Mouse (Mus musculus) embryonic facial prominence, embryonic 10.5 days (tissue): ENCODE measurements at regions not wholly inside any gene's neighbourhood (a gene's known extent, or its start where the extent isn't known, plus 50 kb on each side); places are given as distances from the start of the nearest gene placed in this dataset.

Source experiments
- DNase-seq: peaks from one replicate; pipeline ENCODE4 v3.0.0-alpha.2; 2017; ENCODE audit warnings: low spot score
- H3K27ac ChIP-seq: fragments of 300-500 bp; sonication (generic); replicated peaks from 2 replicates; pipeline ENCODE4 v1.5.1; 2016; ENCODE audit warnings: mild to moderate bottlenecking
- H3K27me3 ChIP-seq: fragments of 300-500 bp; sonication (generic); replicated peaks from 2 replicates; pipeline ENCODE4 v1.6.1; 2016; ENCODE audit warnings: low read depth, mild to moderate bottlenecking; ENCODE audit not compliant: poor library complexity, severe bottlenecking
- H3K36me3 ChIP-seq: fragments of 300-500 bp; sonication (generic); replicated peaks from 2 replicates; pipeline ENCODE4 v1.6.1; 2016; ENCODE audit warnings: mild to moderate bottlenecking, moderate library complexity
- H3K4me1 ChIP-seq: fragments of 300-500 bp; sonication (generic); 2 replicates; pipeline ENCODE4 v1.6.1; 2016
- H3K4me3 ChIP-seq: fragments of 300-500 bp; sonication (generic); 2 replicates; pipeline ENCODE4 v1.5.1; 2016; ENCODE audit warnings: mild to moderate bottlenecking, moderate library complexity
- H3K9me3 ChIP-seq: fragments of 300-500 bp; sonication (generic); 2 replicates; pipeline ENCODE4 v1.6.1; 2016; ENCODE audit warnings: mild to moderate bottlenecking
- WGBS: fragments of 180-500 bp; shearing (Covaris S2); methylation state at CpG from one replicate; pipeline ENCODE4 v1.1.7; 2016; 5-methylcytosine and 5-hydroxymethylcytosine counted together

DNA sequence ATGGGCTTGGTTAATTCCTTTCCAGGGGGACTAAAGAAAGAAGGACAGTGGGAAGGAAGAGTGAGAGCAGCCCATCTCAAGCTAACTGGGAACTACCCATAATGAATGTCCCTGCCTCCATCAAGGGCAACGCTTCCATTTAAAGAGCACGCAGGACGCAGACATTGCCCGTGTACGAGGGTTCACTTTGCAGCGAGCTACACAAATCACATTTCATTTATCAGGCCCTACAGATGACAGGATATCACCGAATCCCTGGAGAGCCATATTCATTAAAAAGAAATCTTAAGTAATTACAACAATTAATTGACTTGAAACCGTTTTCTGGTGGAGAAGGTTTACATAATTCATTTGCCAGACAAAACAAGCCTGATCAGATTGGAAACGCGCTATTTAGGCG lies 139.7 kb upstream of the Eef1e1 start:
- no peak overlapping the region for H3K4me3 ChIP-seq
- no peaks in the 10 kb centered on the region for H3K27me3 ChIP-seq
- no peak for DNase-seq
- H3K27ac ChIP-seq = no peak overlapping the region
- H3K9me3 ChIP-seq = no peaks in the 10 kb centered on the region
- WGBS = 89% methylated on average over 11 of the region's 11 CpGs
- 0 out of 2 replicates have a peak, but pooled peaks cover under 1% of the 10 kb centered on the region for H3K4me1 ChIP-seq
- H3K36me3 ChIP-seq = no peaks in the 10 kb centered on the region

DNA sequence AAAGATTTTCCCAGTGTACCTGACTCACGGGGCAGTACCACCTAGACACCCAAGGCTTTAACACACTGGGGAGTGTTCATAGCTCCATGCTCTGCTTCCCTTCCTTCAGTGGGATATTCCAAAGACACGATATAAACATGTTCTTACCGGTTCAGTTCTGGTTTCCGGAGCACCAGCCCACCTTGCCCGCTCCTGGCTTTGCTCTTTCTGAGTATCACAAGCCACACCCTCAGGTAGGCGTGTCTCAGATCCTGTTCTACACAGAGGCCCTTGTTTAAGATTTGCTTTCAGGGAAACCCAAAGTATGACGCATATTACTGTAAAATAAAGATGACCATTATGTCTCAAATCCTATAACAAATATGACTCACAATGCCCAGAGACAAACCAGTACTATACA lies 134.6 kb upstream of the Eef1e1 start:
- no peak for DNase-seq

DNA sequence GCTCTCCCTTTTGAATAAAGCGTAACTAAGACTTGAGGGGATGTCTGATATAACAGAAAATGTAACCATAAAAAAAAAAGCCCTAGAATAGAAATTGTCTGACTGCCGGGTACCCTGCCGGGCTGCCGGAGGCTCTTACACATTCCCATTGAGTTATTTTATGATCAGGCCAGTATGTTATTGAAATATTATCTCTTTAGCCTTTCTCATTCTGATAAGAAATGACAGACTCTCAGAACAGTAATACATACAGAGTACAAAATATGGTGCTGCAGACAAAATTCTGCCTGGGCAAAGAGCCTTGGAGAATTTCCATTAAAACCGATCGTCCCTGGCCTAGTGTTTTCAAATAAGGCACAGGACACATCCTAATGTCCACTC lies 121.8 kb upstream of the Eef1e1 start:
- no peak overlapping the region for H3K27ac ChIP-seq
- H3K27me3 ChIP-seq = no peaks in the 10 kb centered on the region
- no peak overlapping the region for H3K4me3 ChIP-seq
- no peak for DNase-seq
- H3K4me1 ChIP-seq = peaks cover 14% of the 10 kb centered on the region
- 87% methylated on average over 6 of the region's 6 CpGs for WGBS
- H3K9me3 ChIP-seq = no peaks in the 10 kb centered on the region
- no peaks in the 10 kb centered on the region for H3K36me3 ChIP-seq

More for the DNA sequence above, 134.6 kb upstream of the Eef1e1 start:
- H3K27ac ChIP-seq = no peak overlapping the region
- peaks cover 4% of the 10 kb centered on the region; the same call in 1 of the 2 replicates for H3K4me1 ChIP-seq
- no peaks in the 10 kb centered on the region for H3K27me3 ChIP-seq
- H3K9me3 ChIP-seq = no peaks in the 10 kb centered on the region
- 35% methylated on average over 7 of the region's 7 CpGs for WGBS
- H3K36me3 ChIP-seq = no peaks in the 10 kb centered on the region
- H3K4me3 ChIP-seq = 0 out of 2 replicates have a peak overlapping the region, but pooled peaks have one; percentile 16

DNA sequence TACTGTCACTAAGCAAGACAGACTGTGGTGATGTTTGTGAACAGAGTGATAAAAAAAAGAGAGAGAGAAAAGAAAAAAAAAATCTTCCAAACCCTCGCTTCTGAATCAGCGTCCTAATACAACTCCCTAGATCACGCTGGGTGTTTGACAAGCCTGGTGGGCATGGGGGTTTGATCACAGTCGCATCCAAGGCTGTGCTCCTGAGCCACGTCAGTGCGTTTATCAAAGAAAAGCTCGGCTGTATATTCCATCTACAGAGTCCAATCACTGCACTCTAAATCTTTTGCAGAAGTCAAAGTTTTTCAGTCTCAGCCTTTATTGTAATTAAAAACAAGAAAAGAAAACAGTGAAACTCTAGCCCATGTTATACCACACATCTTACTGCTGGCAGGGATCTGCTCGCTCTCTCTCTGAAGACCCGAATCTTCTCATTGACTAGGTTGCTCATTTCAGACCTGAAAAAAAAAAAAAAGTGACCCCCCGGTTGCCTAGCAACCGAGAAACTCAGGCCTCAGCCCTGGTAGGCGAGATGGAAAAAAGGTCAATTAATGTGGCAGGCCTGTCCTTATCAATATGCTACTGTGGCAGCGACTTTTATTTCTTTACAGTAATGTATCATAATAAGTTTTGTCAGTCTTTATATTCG lies 121.2 kb upstream of the Eef1e1 start:
- 59% methylated on average over 14 of the region's 14 CpGs for WGBS

DNA sequence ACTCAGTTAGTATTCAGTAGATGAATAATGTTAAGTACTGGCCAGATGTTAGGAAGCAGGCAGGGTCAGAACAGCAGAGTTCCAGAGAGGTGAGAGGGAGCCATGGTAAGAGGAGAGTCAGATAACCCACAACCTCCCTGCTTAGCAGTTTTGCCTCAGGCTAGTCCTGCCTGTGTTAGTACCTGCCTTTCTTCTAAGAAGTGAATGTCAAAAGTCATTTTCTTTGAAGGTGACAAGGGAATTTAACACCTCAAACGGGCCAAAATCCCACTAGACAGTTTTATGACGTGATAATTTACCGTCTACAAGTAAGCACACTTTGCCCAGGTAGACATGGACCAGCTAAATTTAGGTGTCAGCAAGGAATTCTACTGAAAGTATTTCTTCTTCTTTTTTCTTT lies 117.7 kb upstream of the Eef1e1 start:
- H3K27ac ChIP-seq = no peak overlapping the region
- no peaks in the 10 kb centered on the region for H3K36me3 ChIP-seq
- H3K4me1 ChIP-seq = peaks cover 19% of the 10 kb centered on the region
- H3K27me3 ChIP-seq = no peaks in the 10 kb centered on the region
- DNase-seq = no peak
- no peak overlapping the region for H3K4me3 ChIP-seq
- WGBS = 77% methylated on average over 3 of the region's 3 CpGs
- no peaks in the 10 kb centered on the region for H3K9me3 ChIP-seq

More for the DNA sequence above, 121.2 kb upstream of the Eef1e1 start:
- Histone ChIP-seq H3K4me1 (peaks cover 14% of the 10 kb centered on the region), H3K27me3 (no peaks in the 10 kb centered on the region), H3K9me3 (no peaks in the 10 kb centered on the region), H3K4me3 (no peak overlapping the region), H3K36me3 (no peaks in the 10 kb centered on the region), H3K27ac (no peak overlapping the region)
- no peak for DNase-seq

DNA sequence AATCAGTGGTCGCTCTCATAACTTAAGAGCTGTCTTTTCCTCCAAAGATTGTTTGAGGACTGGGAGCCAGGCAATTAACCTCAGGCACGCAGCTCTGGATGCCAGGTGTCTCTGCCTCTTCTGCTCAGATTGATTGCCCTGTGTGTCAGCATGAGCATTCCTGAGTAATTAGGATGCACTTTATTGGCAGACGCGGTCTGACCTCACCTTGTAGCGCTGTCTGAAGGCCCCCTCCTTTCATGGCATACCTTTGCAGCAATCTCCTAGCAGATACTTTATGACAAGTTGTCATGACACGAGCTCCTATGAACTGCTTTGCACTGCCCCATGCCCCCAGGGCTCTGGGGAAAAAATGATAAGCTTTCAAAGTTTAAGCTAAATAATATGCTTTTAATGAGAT lies 114.1 kb upstream of the Eef1e1 start:
- Histone ChIP-seq H3K4me3 (no peak overlapping the region), H3K4me1 (peaks cover 4% of the 10 kb centered on the region), H3K36me3 (no peaks in the 10 kb centered on the region), H3K9me3 (no peaks in the 10 kb centered on the region), H3K27me3 (no peaks in the 10 kb centered on the region), H3K27ac (no peak overlapping the region)
- 59% methylated on average over 6 of the region's 6 CpGs for WGBS
- peak; percentile 27 for DNase-seq

DNA sequence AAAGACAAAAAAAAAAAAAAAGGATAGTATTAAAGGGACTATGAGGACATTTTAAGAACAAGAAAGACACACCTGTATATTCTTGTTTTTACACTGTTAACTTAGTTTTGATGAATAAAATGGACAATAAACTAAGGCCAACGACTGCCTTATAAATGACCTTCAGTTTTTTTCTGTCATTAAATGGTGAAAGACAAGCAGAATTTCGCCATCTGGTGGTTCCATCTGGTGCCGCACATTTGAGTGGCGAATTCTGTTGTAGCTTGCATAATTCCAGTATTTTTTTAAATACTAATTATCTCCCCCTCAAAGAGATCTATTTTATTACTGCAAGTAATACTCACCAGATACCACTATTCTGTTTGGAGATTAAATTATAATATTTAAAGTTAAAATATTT lies 107.3 kb upstream of the Eef1e1 start:
- H3K27me3 ChIP-seq = no peaks in the 10 kb centered on the region
- H3K4me3 ChIP-seq = no peak overlapping the region
- H3K4me1 ChIP-seq = no peaks in the 10 kb centered on the region
- DNase-seq = peak; percentile 17
- no peaks in the 10 kb centered on the region for H3K9me3 ChIP-seq
- no peaks in the 10 kb centered on the region for H3K36me3 ChIP-seq
- WGBS = 43% methylated on average over 4 of the region's 4 CpGs
- H3K27ac ChIP-seq = no peak overlapping the region

DNA sequence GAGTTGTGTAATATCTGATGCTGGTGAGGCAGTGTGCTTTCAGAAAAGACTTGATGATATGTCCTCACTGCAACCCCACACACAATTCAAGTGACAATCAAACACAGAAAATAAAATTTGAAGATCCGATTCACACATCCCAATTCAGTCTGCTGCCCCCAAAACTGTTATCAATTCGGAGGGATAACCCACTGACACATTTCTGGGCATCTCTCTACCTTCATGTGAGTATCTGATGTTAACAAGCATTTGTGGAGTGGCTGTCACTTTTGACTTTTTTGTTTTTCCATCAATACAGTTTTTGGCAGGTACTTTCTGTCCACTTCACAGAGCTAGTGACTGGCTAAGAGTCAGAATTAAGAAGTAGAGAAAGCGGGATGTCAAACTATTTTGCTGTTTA lies 101.4 kb upstream of the Eef1e1 start:
- no peaks in the 10 kb centered on the region for H3K9me3 ChIP-seq
- H3K4me1 ChIP-seq = no peaks in the 10 kb centered on the region
- H3K36me3 ChIP-seq = no peaks in the 10 kb centered on the region
- WGBS = 86% methylated on average over 3 of the region's 3 CpGs
- no peak for DNase-seq
- H3K27me3 ChIP-seq = no peaks in the 10 kb centered on the region
- no peak overlapping the region for H3K4me3 ChIP-seq
- no peak overlapping the region for H3K27ac ChIP-seq

DNA sequence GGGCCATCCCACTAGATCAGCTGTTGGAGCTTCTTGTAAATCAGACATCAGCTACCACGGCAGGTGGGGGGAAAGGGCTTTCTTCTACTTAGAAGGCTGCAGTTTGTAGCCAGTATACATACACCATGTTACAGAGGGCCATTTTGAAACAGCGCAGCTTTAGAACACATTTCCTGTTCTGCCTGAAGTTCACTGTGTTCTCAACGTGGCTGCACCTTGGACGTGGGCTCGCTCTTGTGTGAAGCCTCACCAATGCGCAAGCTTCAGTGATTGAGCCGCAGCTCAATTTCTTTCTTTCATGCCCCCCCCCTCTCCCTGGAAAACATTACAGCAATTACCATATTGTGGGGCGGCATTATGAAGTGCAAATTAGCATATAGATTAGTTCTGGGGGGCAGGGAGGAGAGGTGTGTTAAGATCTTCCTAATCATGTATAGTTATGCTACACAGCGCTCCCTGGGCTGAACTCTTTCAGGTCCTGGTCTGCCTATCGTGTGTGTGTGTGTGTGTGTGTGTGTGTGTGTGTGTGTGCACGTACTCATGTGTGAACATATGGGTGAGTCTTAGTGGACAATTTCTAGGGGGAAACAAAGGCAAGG lies 97.9 kb upstream of the Eef1e1 start:
- Histone ChIP-seq H3K36me3 (no peaks in the 10 kb centered on the region), H3K4me1 (no peaks in the 10 kb centered on the region), H3K4me3 (no peak overlapping the region), H3K27ac (no peak overlapping the region), H3K9me3 (no peaks in the 10 kb centered on the region), H3K27me3 (no peaks in the 10 kb centered on the region)
- WGBS = 87% methylated on average over 11 of the region's 11 CpGs
- no peak for DNase-seq

- WGBS = 81% methylated on average over 4 of the region's 4 CpGs
- Histone ChIP-seq H3K27me3 (no peaks in the 10 kb centered on the region), H3K9me3 (no peaks in the 10 kb centered on the region), H3K4me3 (no peak overlapping the region), H3K4me1 (no peaks in the 10 kb centered on the region), H3K36me3 (no peaks in the 10 kb centered on the region), H3K27ac (no peak overlapping the region)
- no peak for DNase-seq
These were observed 94.9 kb upstream of the Eef1e1 start for GRCm38 (mm10) chr13:38753722-38754121.

- Histone ChIP-seq H3K4me1 (no peaks in the 10 kb centered on the region), H3K4me3 (no peak overlapping the region), H3K27ac (no peak overlapping the region), H3K36me3 (no peaks in the 10 kb centered on the region), H3K27me3 (no peaks in the 10 kb centered on the region), H3K9me3 (no peaks in the 10 kb centered on the region)
- 86% methylated on average over 1 of the region's 1 CpGs for WGBS
- DNase-seq = no peak
These were observed 93.0 kb upstream of the Eef1e1 start for GRCm38 (mm10) chr13:38751876-38752275.

GRCm38 (mm10) chr13:38740066-38740465 lies 81.2 kb upstream of the Eef1e1 start:
- DNase-seq = no peak
- no peaks in the 10 kb centered on the region for H3K4me1 ChIP-seq
- H3K27ac ChIP-seq = no peak overlapping the region
- H3K9me3 ChIP-seq = no peaks in the 10 kb centered on the region
- H3K36me3 ChIP-seq = no peaks in the 10 kb centered on the region
- WGBS = 94% methylated on average over 8 of the region's 8 CpGs
- no peak overlapping the region for H3K4me3 ChIP-seq
- no peaks in the 10 kb centered on the region for H3K27me3 ChIP-seq

- 95% methylated on average over 4 of the region's 4 CpGs for WGBS
- H3K27me3 ChIP-seq = no peaks in the 10 kb centered on the region
- H3K4me1 ChIP-seq = no peaks in the 10 kb centered on the region
- H3K9me3 ChIP-seq = no peaks in the 10 kb centered on the region
- H3K4me3 ChIP-seq = no peak overlapping the region
- no peak for DNase-seq
- H3K27ac ChIP-seq = no peak overlapping the region
- H3K36me3 ChIP-seq = no peaks in the 10 kb centered on the region
These were observed 77.6 kb upstream of the Eef1e1 start for GRCm38 (mm10) chr13:38736361-38737035.
